Mouse (Mus musculus): Measurements from ENCODE around the gene Hap1. TPM values are rescaled to one million over a fixed set of nuclear protein-coding genes. Genes with fewer than 3 reads are reported as not detected.
"Not testable (repeated sequence)": the region's sequence is repeated elsewhere in the genome, so short reads cannot be mapped to it uniquely, and the experiment has no call there.

Gene Hap1
- polyA plus RNA-seq, 1 experiment from 2014 or later: 128 TPM

- H3K4me1 ChIP-seq: no peaks in the 10 kb centered on the region
- no peak overlapping the region for H3K9ac ChIP-seq (replicated peaks)
- ATAC-seq (replicated peaks): no peak
- no peak overlapping the region for H3K4me2 ChIP-seq (replicated peaks)
- no peak overlapping the region for H3K27ac ChIP-seq (replicated peaks)
- H3K9me3 ChIP-seq: no peaks in the 10 kb centered on the region
- 84% methylated on average over 8 of the region's 8 CpGs for WGBS
- no peaks in the 10 kb centered on the region for H3K27me3 ChIP-seq
- no peak overlapping the region for H3K4me3 ChIP-seq
- peaks cover 13% of the 10 kb centered on the region for H3K36me3 ChIP-seq
Measured at GRCm38 (mm10) chr11:100369822-100370221, 13.9 kb upstream of the Hap1 start.

DNA sequence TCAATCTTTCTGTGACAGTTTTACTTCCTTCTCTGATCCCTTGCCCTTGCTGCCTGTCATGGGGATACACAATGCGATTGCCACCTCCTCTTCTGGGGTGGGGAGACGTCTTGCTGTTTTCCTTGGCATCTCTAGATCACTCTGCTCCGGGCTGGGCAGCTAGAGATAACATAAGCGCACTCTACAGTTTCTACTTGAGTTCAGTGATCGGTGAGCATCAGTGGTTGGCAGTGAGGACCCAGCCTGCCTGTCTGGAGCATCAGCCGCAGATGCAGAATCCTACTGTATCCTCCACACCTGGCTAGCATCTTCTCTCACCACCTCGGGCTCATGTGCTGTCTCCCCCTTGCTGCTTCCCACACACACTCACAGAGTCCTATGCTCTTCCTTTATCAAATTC lies 13.2 kb upstream of the Hap1 start:
- Histone ChIP-seq H3K4me2 (replicated peaks) (no peak overlapping the region), H3K27me3 (no peaks in the 10 kb centered on the region), H3K9me3 (no peaks in the 10 kb centered on the region), H3K27ac (replicated peaks) (no peak overlapping the region), H3K36me3 (peaks cover 9% of the 10 kb centered on the region), H3K4me3 (no peak overlapping the region), H3K9ac (replicated peaks) (no peak overlapping the region), H3K4me1 (no peaks in the 10 kb centered on the region)
- no peak for ATAC-seq (replicated peaks)
- WGBS: 85% methylated on average over 7 of the region's 7 CpGs

DNA sequence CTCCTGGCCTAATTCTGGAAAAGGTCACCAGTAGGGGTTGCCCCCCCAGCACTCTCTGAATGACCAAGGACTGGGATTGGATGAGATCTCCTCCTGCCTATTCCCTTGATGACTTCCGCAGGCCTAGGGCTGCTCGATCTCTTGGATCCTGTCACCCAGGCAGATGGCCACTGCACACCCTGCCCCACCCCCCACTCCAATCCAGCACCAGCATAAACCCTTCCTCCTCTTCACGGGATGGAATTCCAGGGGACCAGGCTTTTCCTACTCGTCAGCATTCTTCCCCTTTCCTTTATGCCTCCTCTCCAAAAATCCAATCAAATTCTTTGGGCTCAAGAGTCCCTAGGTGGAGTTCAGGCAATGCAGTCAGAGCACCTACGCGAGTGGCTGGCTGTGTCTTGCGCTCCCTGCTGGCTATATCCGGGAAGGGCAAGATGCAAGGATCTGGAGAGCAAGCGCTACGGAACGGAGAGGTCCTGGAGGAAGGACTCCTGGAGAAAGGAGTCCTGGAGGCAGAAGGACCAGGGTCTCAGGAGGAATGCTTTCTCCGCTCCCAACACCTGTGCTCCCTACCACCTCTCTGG lies 7.1 kb upstream of the Hap1 start:
- H3K4me2 ChIP-seq (replicated peaks): no peak overlapping the region
- WGBS: 17% methylated on average over 12 of the region's 12 CpGs
- H3K36me3 ChIP-seq: no peaks in the 10 kb centered on the region
- no peaks in the 10 kb centered on the region for H3K9me3 ChIP-seq
- H3K9ac ChIP-seq (replicated peaks): no peak overlapping the region
- peaks cover 5% of the 10 kb centered on the region; the same call in 1 of the 2 replicates for H3K27me3 ChIP-seq
- H3K27ac ChIP-seq (replicated peaks): no peak overlapping the region
- peaks cover 5% of the 10 kb centered on the region; the same call in 1 of the 2 replicates for H3K4me1 ChIP-seq
- no peak overlapping the region for H3K4me3 ChIP-seq
- ATAC-seq (replicated peaks): peak; percentile 55; the same call in 1 of the 2 replicates

GRCm38 (mm10) chr11:100362209-100362978 lies 6.5 kb upstream of the Hap1 start:
- H3K27me3 ChIP-seq: peaks cover 5% of the 10 kb centered on the region; the same call in 1 of the 2 replicates
- H3K9ac ChIP-seq (replicated peaks): no peak overlapping the region
- no peak overlapping the region for H3K4me2 ChIP-seq (replicated peaks)
- WGBS: 11% methylated on average over 8 of the region's 8 CpGs
- no peak overlapping the region for H3K4me3 ChIP-seq
- H3K9me3 ChIP-seq: no peaks in the 10 kb centered on the region
- peak; percentile 59 for ATAC-seq (replicated peaks)
- H3K4me1 ChIP-seq: peaks cover 5% of the 10 kb centered on the region; the same call in 1 of the 2 replicates
- H3K27ac ChIP-seq (replicated peaks): no peak overlapping the region
- H3K36me3 ChIP-seq: no peaks in the 10 kb centered on the region

GRCm38 (mm10) chr11:100361059-100361458 lies 5.1 kb upstream of the Hap1 start:
- not testable (repeated sequence) for H3K9me3 ChIP-seq; ATAC-seq (replicated peaks); H3K4me2 ChIP-seq (replicated peaks); H3K27ac ChIP-seq (replicated peaks); H3K4me3 ChIP-seq; H3K9ac ChIP-seq (replicated peaks); H3K36me3 ChIP-seq; H3K27me3 ChIP-seq
- peaks cover 12% of the 10 kb centered on the region for H3K4me1 ChIP-seq
- WGBS: no CpG with 5 or more reads among the region's 13 CpGs

DNA sequence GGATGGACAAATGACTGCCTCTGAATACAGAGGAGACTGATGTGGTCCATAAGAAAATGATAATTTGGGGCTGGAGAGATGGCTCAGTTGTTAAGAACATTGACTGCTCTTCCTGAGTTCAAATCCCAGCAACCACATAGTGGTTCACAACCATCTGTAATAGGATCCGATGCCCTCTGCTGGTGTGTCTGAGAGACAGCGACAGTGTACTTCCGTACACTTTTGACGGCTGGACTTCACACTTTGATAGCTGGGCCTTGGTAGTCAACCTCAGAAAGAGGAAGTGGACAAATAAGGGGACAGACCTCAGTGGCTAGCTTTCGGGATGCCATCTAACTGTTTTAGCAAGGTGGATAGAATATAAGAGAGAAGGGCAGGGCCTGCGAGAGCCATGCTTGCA lies 4.2 kb upstream of the Hap1 start:
- Histone ChIP-seq H3K27ac (replicated peaks) (no peak overlapping the region), H3K9me3 (no peaks in the 10 kb centered on the region), H3K4me2 (replicated peaks) (no peak overlapping the region), H3K27me3 (peaks cover 5% of the 10 kb centered on the region; the same call in 1 of the 2 replicates), H3K4me1 (peaks cover 12% of the 10 kb centered on the region), H3K9ac (replicated peaks) (no peak overlapping the region), H3K4me3 (no peak overlapping the region), H3K36me3 (no peaks in the 10 kb centered on the region)
- no peak for ATAC-seq (replicated peaks)
- WGBS: 77% methylated on average over 6 of the region's 6 CpGs

GRCm38 (mm10) chr11:100357408-100357807 lies 1.5 kb upstream of the Hap1 start:
- no peak for ATAC-seq (replicated peaks)
- no peaks in the 10 kb centered on the region for H3K9me3 ChIP-seq
- no peaks in the 10 kb centered on the region for H3K36me3 ChIP-seq
- no peak overlapping the region for H3K27ac ChIP-seq (replicated peaks)
- H3K4me1 ChIP-seq: peaks cover 13% of the 10 kb centered on the region
- no peak overlapping the region for H3K4me3 ChIP-seq
- no peak overlapping the region for H3K9ac ChIP-seq (replicated peaks)
- H3K27me3 ChIP-seq: peaks cover 5% of the 10 kb centered on the region; the same call in 1 of the 2 replicates
- 48% methylated on average over 5 of the region's 5 CpGs for WGBS
- no peak overlapping the region for H3K4me2 ChIP-seq (replicated peaks)

- 0 out of 2 replicates have a peak overlapping the region, but pooled peaks have one; percentile 58 for H3K27ac ChIP-seq (replicated peaks)
- no peak for ATAC-seq (replicated peaks)
Measured at GRCm38 (mm10) chr11:100356819-100357211, 887 bp upstream of the Hap1 start.

GRCm38 (mm10) chr11:100355151-100355951 lies 577 bp downstream of the Hap1 start:
- Histone ChIP-seq H3K4me1 (peaks cover 16% of the 10 kb centered on the region), H3K9ac (replicated peaks) (peak overlapping the region; percentile 65), H3K27ac (replicated peaks) (peak overlapping the region; percentile 58), H3K27me3 (peaks cover 3% of the 10 kb centered on the region; the same call in 1 of the 2 replicates), H3K36me3 (no peaks in the 10 kb centered on the region), H3K4me2 (replicated peaks) (peak overlapping the region; percentile 92), H3K9me3 (no peaks in the 10 kb centered on the region), H3K4me3 (peak overlapping the region; percentile 76)
- ATAC-seq (replicated peaks): peak; percentile 59
- under 1% methylated on average over 51 of the region's 54 CpGs for WGBS

More at GRCm38 (mm10) chr11:100356819-100357211, 887 bp upstream of the Hap1 start:
- Histone ChIP-seq H3K27me3 (peaks cover 5% of the 10 kb centered on the region; the same call in 1 of the 2 replicates), H3K9ac (replicated peaks) (peak overlapping the region; percentile 65; the same call in 1 of the 2 replicates), H3K36me3 (no peaks in the 10 kb centered on the region), H3K4me2 (replicated peaks) (peak overlapping the region; percentile 92), H3K9me3 (no peaks in the 10 kb centered on the region), H3K4me3 (peak overlapping the region; percentile 76), H3K4me1 (peaks cover 16% of the 10 kb centered on the region)
- WGBS: 14% methylated on average over 9 of the region's 9 CpGs

GRCm38 (mm10) chr11:100352076-100352857 lies 3.7 kb downstream of the Hap1 start:
- Histone ChIP-seq H3K4me2 (replicated peaks) (no peak overlapping the region), H3K27ac (replicated peaks) (0 out of 2 replicates have a peak overlapping the region, but pooled peaks have one; percentile 8), H3K9me3 (no peaks in the 10 kb centered on the region), H3K4me3 (no peak overlapping the region), H3K27me3 (no peaks in the 10 kb centered on the region; the same call in 1 of the 2 replicates), H3K9ac (replicated peaks) (no peak overlapping the region), H3K4me1 (peaks cover 16% of the 10 kb centered on the region), H3K36me3 (no peaks in the 10 kb centered on the region; the same call in 1 of the 2 replicates)
- WGBS: 44% methylated on average over 10 of the region's 10 CpGs
- ATAC-seq (replicated peaks): no peak

GRCm38 (mm10) chr11:100344269-100344668 lies 11.7 kb downstream of the Hap1 start:
- Histone ChIP-seq H3K9me3 (no peaks in the 10 kb centered on the region), H3K4me3 (no peak overlapping the region), H3K9ac (replicated peaks) (no peak overlapping the region), H3K27ac (replicated peaks) (no peak overlapping the region), H3K27me3 (no peaks in the 10 kb centered on the region), H3K36me3 (no peaks in the 10 kb centered on the region), H3K4me1 (no peaks in the 10 kb centered on the region), H3K4me2 (replicated peaks) (no peak overlapping the region)
- no peak for ATAC-seq (replicated peaks)
- WGBS: 95% methylated on average over 10 of the region's 10 CpGs
